Mouse (Mus musculus): ENCODE data around the gene Fry. TPM values are rescaled to one million over a fixed set of nuclear protein-coding genes. Genes with fewer than 3 reads are reported as not detected.

The Fry gene
- polyA plus RNA-seq, 1 experiment from 2014 or later = 5.5 TPM

DNA sequence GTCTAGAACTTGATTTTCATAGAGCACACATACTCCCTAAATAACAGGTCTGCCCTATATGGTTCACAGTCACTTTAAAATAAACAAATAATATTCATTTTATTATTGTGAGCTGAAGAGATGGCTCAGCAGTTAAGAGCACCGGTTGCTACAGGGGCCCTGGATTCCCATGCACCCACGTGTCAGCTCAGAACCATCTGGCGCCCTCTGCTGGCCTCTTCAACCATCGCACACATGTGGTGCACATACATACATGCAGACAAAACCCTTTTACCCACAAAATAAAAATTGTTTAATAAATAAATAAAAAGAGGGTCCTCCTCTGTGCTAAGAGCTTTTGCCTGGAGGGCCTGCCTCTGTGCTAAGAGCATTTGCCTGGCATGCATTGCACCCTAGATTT lies 335.0 kb downstream of the Fry start:
- Histone ChIP-seq H3K27me3 (ENCODE audit: insufficient read depth, low read length) (no peaks in the 10 kb centered on the region), H3K9ac (no peak overlapping the region), H3K9me3 (ENCODE audit: low read depth, low read length) (peaks cover 5% of the 10 kb centered on the region; the same call in 1 of the 2 replicates), H3K36me3 (ENCODE audit: insufficient read depth) (0 out of 2 replicates have a peak, but pooled peaks cover 2% of the 10 kb centered on the region), H3K27ac (ENCODE audit: low read depth) (no peak overlapping the region), H3K4me3 (ENCODE audit: low read depth, low read length) (no peak overlapping the region), H3K4me2 (no peak overlapping the region), H3K4me1 (ENCODE audit: insufficient read depth) (no peaks in the 10 kb centered on the region)
- no peak for DNase-seq
- WGBS = 81% methylated on average over 4 of the region's 4 CpGs
- TF ChIP-seq CTCF (IDR thresholded peaks at IDR 0.05; ENCODE audit: low read depth) = no peak
- ATAC-seq (ENCODE audit: insufficient read depth) = no peak

DNA sequence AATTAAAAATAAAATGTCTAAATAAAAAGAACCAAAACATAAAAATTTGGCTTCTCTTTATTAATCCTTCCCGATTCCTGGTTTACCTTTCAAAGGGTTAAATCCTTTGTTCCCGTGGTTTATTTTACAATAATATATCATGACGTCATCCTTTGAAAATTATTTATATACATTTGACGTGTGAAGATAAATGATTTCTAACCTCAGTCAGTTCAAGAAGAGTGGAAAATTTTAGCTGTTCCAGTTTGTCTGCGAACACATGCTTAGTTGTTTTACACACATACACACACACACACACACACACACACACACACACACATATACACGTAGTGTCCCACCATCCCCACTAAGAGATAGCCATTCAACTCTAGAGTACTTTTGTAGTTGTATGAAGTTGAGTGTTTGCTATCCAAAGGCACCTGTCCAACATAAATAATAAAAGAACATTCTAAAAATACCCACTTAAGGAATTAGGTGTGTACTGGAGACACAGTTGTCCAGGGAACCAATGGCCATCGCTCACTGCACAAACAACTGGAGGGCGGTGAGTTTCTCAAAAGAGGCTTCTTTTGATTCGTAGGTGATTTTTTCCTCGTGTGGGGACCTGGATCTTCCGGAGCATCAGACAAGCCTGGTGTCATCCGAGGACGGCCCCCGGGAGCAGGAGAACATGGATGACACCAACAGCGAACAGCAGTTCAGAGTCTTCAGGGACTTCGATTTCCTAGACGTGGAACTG lies 338.9 kb downstream of the Fry start:
- Histone ChIP-seq H3K27me3 (ENCODE audit: insufficient read depth, low read length) (no peaks in the 10 kb centered on the region), H3K9me3 (ENCODE audit: low read depth, low read length) (peaks cover 5% of the 10 kb centered on the region; the same call in 1 of the 2 replicates), H3K4me3 (ENCODE audit: low read depth, low read length) (0 out of 2 replicates have a peak overlapping the region, but pooled peaks have one; percentile 0), H3K36me3 (ENCODE audit: insufficient read depth) (0 out of 2 replicates have a peak, but pooled peaks cover 2% of the 10 kb centered on the region), H3K4me2 (peak overlapping the region; percentile 51), H3K4me1 (ENCODE audit: insufficient read depth) (no peaks in the 10 kb centered on the region), H3K27ac (ENCODE audit: low read depth) (peak overlapping the region; percentile 78), H3K9ac (no peak overlapping the region)
- no peak for TF ChIP-seq CTCF (IDR thresholded peaks at IDR 0.05; ENCODE audit: low read depth)
- WGBS = 52% methylated on average over 17 of the region's 17 CpGs
- peak; percentile 40; the same call in 1 of the 2 replicates for ATAC-seq (ENCODE audit: insufficient read depth)
- peak; percentile 48 for DNase-seq

GRCm38 (mm10) chr5:150457904-150458739 lies 339.7 kb downstream of the Fry start:
- H3K4me1 ChIP-seq (ENCODE audit: insufficient read depth) = no peaks in the 10 kb centered on the region
- 0 out of 2 replicates have a peak, but pooled peaks cover 2% of the 10 kb centered on the region for H3K36me3 ChIP-seq (ENCODE audit: insufficient read depth)
- 32% methylated on average over 17 of the region's 17 CpGs for WGBS
- H3K9me3 ChIP-seq (ENCODE audit: low read depth, low read length) = peaks cover 5% of the 10 kb centered on the region; the same call in 1 of the 2 replicates
- H3K4me3 ChIP-seq (ENCODE audit: low read depth, low read length) = 0 out of 2 replicates have a peak overlapping the region, but pooled peaks have one; percentile 0
- 0 out of 2 replicates have a peak, but pooled peaks have one; percentile 8 for ATAC-seq (ENCODE audit: insufficient read depth)
- DNase-seq = peak; percentile 46
- TF ChIP-seq CTCF (IDR thresholded peaks at IDR 0.05; ENCODE audit: low read depth) = no peak
- peak overlapping the region; percentile 51 for H3K4me2 ChIP-seq
- no peaks in the 10 kb centered on the region for H3K27me3 ChIP-seq (ENCODE audit: insufficient read depth, low read length)
- peak overlapping the region; percentile 78 for H3K27ac ChIP-seq (ENCODE audit: low read depth)
- H3K9ac ChIP-seq = no peak overlapping the region

DNA sequence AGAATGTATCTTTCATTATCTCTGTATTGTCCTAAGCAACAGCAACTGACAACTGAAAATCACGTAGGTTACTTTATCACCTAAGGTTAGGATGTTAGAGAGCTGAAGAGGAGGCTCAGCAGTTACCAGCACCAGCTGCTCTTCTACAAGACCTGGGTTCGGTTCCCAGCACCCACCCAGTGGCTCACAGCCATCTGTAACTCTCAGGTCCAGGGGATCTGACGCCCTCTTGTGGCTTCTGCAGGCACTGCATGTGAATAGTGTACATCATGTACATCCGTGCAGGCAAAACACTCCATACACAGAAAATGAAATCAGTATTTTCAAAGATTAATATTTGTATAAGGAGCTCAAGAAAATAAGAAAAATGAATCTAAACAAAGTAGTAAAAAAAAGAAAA lies 341.4 kb downstream of the Fry start:
- Histone ChIP-seq H3K4me1 (ENCODE audit: insufficient read depth) (no peaks in the 10 kb centered on the region), H3K36me3 (ENCODE audit: insufficient read depth) (no peaks in the 10 kb centered on the region), H3K9me3 (ENCODE audit: low read depth, low read length) (no peaks in the 10 kb centered on the region), H3K9ac (no peak overlapping the region), H3K4me3 (ENCODE audit: low read depth, low read length) (no peak overlapping the region), H3K27ac (ENCODE audit: low read depth) (no peak overlapping the region), H3K27me3 (ENCODE audit: insufficient read depth, low read length) (no peaks in the 10 kb centered on the region), H3K4me2 (no peak overlapping the region)
- WGBS = 77% methylated on average over 4 of the region's 4 CpGs
- ATAC-seq (ENCODE audit: insufficient read depth) (no peak), DNase-seq (no peak)
- TF ChIP-seq CTCF (IDR thresholded peaks at IDR 0.05; ENCODE audit: low read depth) = peak; percentile 54

GRCm38 (mm10) chr5:150464721-150465120 lies 346.3 kb downstream of the Fry start:
- ATAC-seq (ENCODE audit: insufficient read depth) (no peak), DNase-seq (no peak)
- H3K9me3 ChIP-seq (ENCODE audit: low read depth, low read length) = no peaks in the 10 kb centered on the region
- H3K4me3 ChIP-seq (ENCODE audit: low read depth, low read length) = no peak overlapping the region
- 68% methylated on average over 3 of the region's 3 CpGs for WGBS
- H3K9ac ChIP-seq = no peak overlapping the region
- no peak overlapping the region for H3K27ac ChIP-seq (ENCODE audit: low read depth)
- H3K27me3 ChIP-seq (ENCODE audit: insufficient read depth, low read length) = no peaks in the 10 kb centered on the region
- TF ChIP-seq CTCF (IDR thresholded peaks at IDR 0.05; ENCODE audit: low read depth) = no peak
- H3K4me2 ChIP-seq = no peak overlapping the region
- H3K36me3 ChIP-seq (ENCODE audit: insufficient read depth) = no peaks in the 10 kb centered on the region
- peaks cover 4% of the 10 kb centered on the region; the same call in 1 of the 2 replicates for H3K4me1 ChIP-seq (ENCODE audit: insufficient read depth)

DNA sequence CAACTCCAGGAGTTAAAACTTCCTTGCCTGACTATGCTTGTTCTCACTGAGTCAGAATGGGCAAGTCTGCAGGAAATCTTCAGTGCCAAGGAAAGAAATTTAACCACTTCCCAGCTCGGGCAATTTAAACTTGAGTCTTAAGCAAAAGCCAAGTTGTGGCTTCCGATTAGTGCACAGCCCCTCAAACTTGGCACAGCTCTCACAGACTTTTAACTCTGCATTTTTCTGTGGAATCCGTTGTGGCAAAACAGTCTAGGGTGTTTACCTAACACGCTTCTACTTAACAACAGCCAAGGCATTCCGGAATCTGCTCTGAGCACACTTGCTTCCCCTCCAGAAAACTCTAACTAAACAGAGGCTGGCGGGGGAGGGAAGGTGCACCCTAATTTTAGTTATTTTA lies 346.8 kb downstream of the Fry start:
- no peak overlapping the region for H3K9ac ChIP-seq
- H3K9me3 ChIP-seq (ENCODE audit: low read depth, low read length) = no peaks in the 10 kb centered on the region
- no peak for TF ChIP-seq CTCF (IDR thresholded peaks at IDR 0.05; ENCODE audit: low read depth)
- ATAC-seq (ENCODE audit: insufficient read depth) (no peak), DNase-seq (peak; percentile 68)
- no peaks in the 10 kb centered on the region for H3K27me3 ChIP-seq (ENCODE audit: insufficient read depth, low read length)
- H3K4me1 ChIP-seq (ENCODE audit: insufficient read depth) = peaks cover 4% of the 10 kb centered on the region; the same call in 1 of the 2 replicates
- H3K4me3 ChIP-seq (ENCODE audit: low read depth, low read length) = no peak overlapping the region
- no peak overlapping the region for H3K27ac ChIP-seq (ENCODE audit: low read depth)
- no peak overlapping the region for H3K4me2 ChIP-seq
- 41% methylated on average over 6 of the region's 6 CpGs for WGBS
- no peaks in the 10 kb centered on the region for H3K36me3 ChIP-seq (ENCODE audit: insufficient read depth)

GRCm38 (mm10) chr5:150466132-150466531 lies 347.7 kb downstream of the Fry start:
- no peaks in the 10 kb centered on the region for H3K27me3 ChIP-seq (ENCODE audit: insufficient read depth, low read length)
- 41% methylated on average over 12 of the region's 12 CpGs for WGBS

More at GRCm38 (mm10) chr5:150466132-150466531, 347.7 kb downstream of the Fry start:
- H3K36me3 ChIP-seq (ENCODE audit: insufficient read depth) = no peaks in the 10 kb centered on the region
- DNase-seq = peak; percentile 97
- peak; percentile 97 for ATAC-seq (ENCODE audit: insufficient read depth)
- no peak overlapping the region for H3K9ac ChIP-seq
- no peaks in the 10 kb centered on the region for H3K9me3 ChIP-seq (ENCODE audit: low read depth, low read length)
- TF ChIP-seq CTCF (IDR thresholded peaks at IDR 0.05; ENCODE audit: low read depth) = no peak
- no peak overlapping the region for H3K4me3 ChIP-seq (ENCODE audit: low read depth, low read length)
- H3K4me1 ChIP-seq (ENCODE audit: insufficient read depth) = peaks cover 4% of the 10 kb centered on the region; the same call in 1 of the 2 replicates
- peak overlapping the region; percentile 61 for H3K27ac ChIP-seq (ENCODE audit: low read depth)
- H3K4me2 ChIP-seq = peak overlapping the region; percentile 38

Measured in lung, embryonic 14.5 days (tissue).